Mouse (Mus musculus) ES-E14 (cell line): Measurements from ENCODE around the gene Slc10a7.

Experiments used
- CHD2 ChIP-seq: IDR thresholded peaks from 2 replicates; pipeline ENCODE4 v1.6.1; 2014; ENCODE audit warnings: mild to moderate bottlenecking, low read depth, low read length, inconsistent platforms
- ZNF384 ChIP-seq: IDR thresholded peaks from 2 replicates; pipeline ENCODE4 v1.6.1; 2012; ENCODE audit warnings: low read depth, low read length, inconsistent platforms

DNA sequence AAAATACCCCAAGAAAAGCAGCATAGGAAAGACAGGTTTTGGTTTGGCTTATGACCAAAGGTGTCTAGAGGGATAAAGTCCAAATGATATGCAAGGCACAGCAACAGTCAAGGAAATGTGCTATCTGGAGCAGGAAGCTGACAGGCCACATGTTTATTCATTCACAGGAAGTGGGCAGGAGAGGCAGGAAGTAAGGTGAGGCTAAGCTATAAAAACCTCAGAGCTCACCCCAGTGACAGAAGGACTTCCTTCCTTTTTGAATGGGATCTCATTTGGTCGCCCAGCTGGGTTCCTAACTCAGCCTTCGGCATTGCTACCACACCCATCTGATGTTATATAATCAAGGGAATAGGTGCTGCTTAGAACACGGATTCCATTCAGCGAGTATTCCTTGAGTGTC, 113.2 kb downstream of the Slc10a7 start:
- TF ChIP-seq CHD2 (no peak), ZNF384 (no peak)
